Mouse (Mus musculus) hindbrain, embryonic 16.5 days (tissue): ENCODE data around the gene Zfp719. TPM values are rescaled to one million over a fixed set of nuclear protein-coding genes. Genes with fewer than 3 reads are reported as not detected.

Experiments used
- ATAC-seq: fragments of 200-750 bp; cut with Nextera tagmentation; 2 replicates; pipeline ENCODE4 v1.8.0; 2017; ENCODE audit warnings: moderate TSS enrichment, moderate library complexity
- H3K27ac ChIP-seq: fragments of 300-500 bp; sonication (generic); 2 replicates; pipeline ENCODE4 v1.5.1; 2014; ENCODE audit warnings: low read depth, mild to moderate bottlenecking, control low read depth, low read length, moderate library complexity
- H3K27me3 ChIP-seq: fragments of 300-500 bp; sonication (generic); replicated peaks from 2 replicates; pipeline ENCODE4 v1.6.1; 2014; ENCODE audit warnings: low read length; ENCODE audit not compliant: control insufficient read depth, insufficient read depth
- H3K36me3 ChIP-seq: fragments of 300-500 bp; sonication (generic); 2 replicates; pipeline ENCODE4 v1.6.1; 2014; ENCODE audit warnings: mild to moderate bottlenecking, low read length, moderate library complexity, mixed read lengths; ENCODE audit not compliant: control insufficient read depth, insufficient read depth
- H3K4me1 ChIP-seq: fragments of 300-500 bp; sonication (generic); 2 replicates; pipeline ENCODE4 v1.6.1; 2014; ENCODE audit warnings: low read depth, low read length; ENCODE audit not compliant: control insufficient read depth, insufficient read depth
- H3K4me2 ChIP-seq: fragments of 300-500 bp; sonication (generic); 2 replicates; pipeline ENCODE4 v1.6.1; 2014; ENCODE audit warnings: mild to moderate bottlenecking, low read length, control low read depth, moderate library complexity
- H3K4me3 ChIP-seq: fragments of 300-500 bp; sonication (generic); 2 replicates; pipeline ENCODE4 v1.5.1; 2014; ENCODE audit warnings: mild to moderate bottlenecking, low read length, control low read depth, moderate library complexity
- H3K9ac ChIP-seq: fragments of 300-500 bp; sonication (generic); 2 replicates; pipeline ENCODE4 v1.6.1; 2014; ENCODE audit warnings: low read depth, mild to moderate bottlenecking, control low read depth, low read length, moderate library complexity
- H3K9me3 ChIP-seq: fragments of 300-500 bp; sonication (generic); 2 replicates; pipeline ENCODE4 v1.6.1; 2014; ENCODE audit warnings: mild to moderate bottlenecking, low read length, moderate library complexity; ENCODE audit not compliant: control insufficient read depth
- WGBS: fragments of 180-500 bp; shearing (Covaris S2); extraction: QIAGEN DNeasy Blood & Tissue Kit; methylation state at CpG from one replicate; pipeline ENCODE4 v1.1.7; 2014; 5-methylcytosine and 5-hydroxymethylcytosine counted together
- polyA plus RNA-seq: library from polyadenylated mRNA; unstranded; fragments of >200 nt; fragmentation: Nextera tagmentation; extraction: Ambion mirVana; gene quantifications from 2 replicates; pipeline ENCODE4 v1.2.1, GENCODE M21; 2015

Gene Zfp719
- polyA plus RNA-seq, 1 experiment from 2014 or later, result 14.4 TPM

DNA sequence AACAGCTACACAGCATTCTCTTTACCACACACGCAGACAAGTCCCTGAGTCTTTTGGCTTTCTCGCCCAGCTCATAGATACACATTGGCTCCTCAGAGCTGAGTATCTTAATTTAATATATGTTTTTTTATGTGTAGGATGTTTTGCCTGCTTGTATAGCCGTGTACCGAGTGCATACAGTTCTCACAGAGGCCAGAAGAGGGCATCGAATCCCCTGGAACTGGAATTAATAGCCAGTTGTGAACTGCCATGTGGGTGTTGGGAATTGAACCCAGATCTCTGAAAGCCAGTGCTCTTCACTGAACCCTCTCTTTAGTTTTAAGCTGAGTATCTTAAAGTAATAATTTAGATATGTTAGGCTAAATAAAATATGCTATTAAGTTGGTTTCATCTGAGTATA lies 5.4 kb downstream of the Zfp719 start:
- H3K9me3 ChIP-seq, result no peaks in the 10 kb centered on the region
- no peak overlapping the region for H3K4me3 ChIP-seq
- H3K36me3 ChIP-seq, result peaks cover 51% of the 10 kb centered on the region
- H3K4me1 ChIP-seq, result peaks cover 18% of the 10 kb centered on the region
- 89% methylated on average over 5 of the region's 5 CpGs for WGBS
- no peaks in the 10 kb centered on the region for H3K27me3 ChIP-seq
- H3K27ac ChIP-seq, result no peak overlapping the region
- no peak overlapping the region for H3K4me2 ChIP-seq
- no peak for ATAC-seq
- H3K9ac ChIP-seq, result no peak overlapping the region

DNA sequence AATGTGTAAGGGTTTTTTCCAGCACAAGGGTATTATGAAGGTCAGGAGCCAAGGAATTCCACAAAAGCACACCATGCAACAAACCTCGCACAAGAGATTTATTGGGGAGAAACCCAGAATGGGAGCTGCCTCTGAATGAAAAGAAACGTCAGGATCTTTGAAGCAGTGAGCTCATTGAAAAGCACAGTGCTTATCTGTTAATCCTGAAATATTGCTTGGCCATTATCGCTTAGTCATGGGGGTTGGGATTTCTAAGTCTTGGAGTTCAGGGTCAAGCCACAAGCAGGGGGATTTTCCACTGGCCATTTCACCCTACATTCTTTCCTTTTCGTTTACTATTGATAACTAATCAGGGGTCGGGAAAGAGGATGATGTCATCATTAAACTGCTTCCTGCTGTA lies 22.5 kb downstream of the Zfp719 start:
- Histone ChIP-seq H3K9me3 (no peaks in the 10 kb centered on the region), H3K27ac (no peak overlapping the region), H3K4me2 (no peak overlapping the region), H3K4me3 (no peak overlapping the region), H3K9ac (no peak overlapping the region), H3K36me3 (no peaks in the 10 kb centered on the region), H3K27me3 (no peaks in the 10 kb centered on the region), H3K4me1 (no peaks in the 10 kb centered on the region)
- 38% methylated on average over 5 of the region's 5 CpGs for WGBS
- no peak for ATAC-seq

GRCm38 (mm10) chr7:43606896-43607742 lies 27.7 kb downstream of the Zfp719 start, which contains the start of gene Zfp819:
Gene Zfp819 (plus strand): TSS chr7:43607169.
- Histone ChIP-seq H3K9ac (peak within 1 kb of the TSS; percentile 64), H3K4me1 (peaks cover 4% of the 10 kb centered on the region; the same call in 1 of the 2 replicates), H3K9me3 (no peaks in the 10 kb centered on the region), H3K27ac (no peak within 1 kb of the TSS), H3K4me3 (peak within 1 kb of the TSS; percentile 55), H3K27me3 (no peaks in the 10 kb centered on the region), H3K4me2 (peak within 1 kb of the TSS; percentile 96), H3K36me3 (no peaks in the 10 kb centered on the region)
- ATAC-seq, result peak; percentile 97
- WGBS, result 13% methylated on average over 41 of the region's 41 CpGs

DNA sequence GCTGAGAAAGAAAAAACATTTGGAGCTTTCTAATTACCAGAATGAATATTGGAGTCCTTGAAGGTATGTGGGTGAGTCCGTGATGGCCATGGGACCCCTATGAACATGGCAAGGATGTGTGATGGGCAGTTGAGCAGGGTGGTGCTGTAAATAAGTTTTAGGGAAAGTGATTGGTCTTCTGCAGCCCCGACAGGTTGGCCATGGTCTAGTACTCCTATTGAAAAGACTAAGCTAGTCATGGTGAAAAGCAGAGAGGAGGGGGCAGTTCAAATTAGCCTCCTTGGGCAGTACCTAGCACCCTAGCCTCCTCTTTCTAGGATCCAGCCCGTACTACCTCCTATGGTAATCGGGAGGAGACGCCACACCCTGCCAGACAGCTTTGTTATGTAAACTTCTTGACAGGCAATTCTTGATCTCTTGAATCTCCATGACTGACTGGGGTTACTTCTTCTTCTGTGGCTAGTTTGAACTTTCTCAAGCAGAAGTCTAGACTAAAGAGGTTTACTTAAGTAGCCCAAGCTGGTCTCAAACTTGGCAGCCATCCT lies 28.4 kb downstream of the Zfp719 start:
- Histone ChIP-seq H3K9ac (no peak overlapping the region), H3K4me3 (no peak overlapping the region)
- ATAC-seq, result 0 out of 2 replicates have a peak, but pooled peaks have one; percentile 3

GRCm38 (mm10) chr7:43608316-43608824 lies 29.0 kb downstream of the Zfp719 start:
- Histone ChIP-seq H3K4me3 (no peak overlapping the region), H3K9me3 (no peaks in the 10 kb centered on the region), H3K27me3 (no peaks in the 10 kb centered on the region), H3K27ac (no peak overlapping the region), H3K9ac (no peak overlapping the region), H3K36me3 (no peaks in the 10 kb centered on the region), H3K4me2 (no peak overlapping the region), H3K4me1 (peaks cover 4% of the 10 kb centered on the region; the same call in 1 of the 2 replicates)
- ATAC-seq, result no peak
- 83% methylated on average over 7 of the region's 7 CpGs for whole genome bisulfite sequencing

More for the DNA sequence above, 28.4 kb downstream of the Zfp719 start:
- H3K27me3 ChIP-seq, result no peaks in the 10 kb centered on the region
- H3K9me3 ChIP-seq, result no peaks in the 10 kb centered on the region
- no peak overlapping the region for H3K27ac ChIP-seq
- H3K4me2 ChIP-seq, result peak overlapping the region; percentile 96
- peaks cover 4% of the 10 kb centered on the region; the same call in 1 of the 2 replicates for H3K4me1 ChIP-seq
- H3K36me3 ChIP-seq, result no peaks in the 10 kb centered on the region
- WGBS, result 32% methylated on average over 5 of the region's 5 CpGs

DNA sequence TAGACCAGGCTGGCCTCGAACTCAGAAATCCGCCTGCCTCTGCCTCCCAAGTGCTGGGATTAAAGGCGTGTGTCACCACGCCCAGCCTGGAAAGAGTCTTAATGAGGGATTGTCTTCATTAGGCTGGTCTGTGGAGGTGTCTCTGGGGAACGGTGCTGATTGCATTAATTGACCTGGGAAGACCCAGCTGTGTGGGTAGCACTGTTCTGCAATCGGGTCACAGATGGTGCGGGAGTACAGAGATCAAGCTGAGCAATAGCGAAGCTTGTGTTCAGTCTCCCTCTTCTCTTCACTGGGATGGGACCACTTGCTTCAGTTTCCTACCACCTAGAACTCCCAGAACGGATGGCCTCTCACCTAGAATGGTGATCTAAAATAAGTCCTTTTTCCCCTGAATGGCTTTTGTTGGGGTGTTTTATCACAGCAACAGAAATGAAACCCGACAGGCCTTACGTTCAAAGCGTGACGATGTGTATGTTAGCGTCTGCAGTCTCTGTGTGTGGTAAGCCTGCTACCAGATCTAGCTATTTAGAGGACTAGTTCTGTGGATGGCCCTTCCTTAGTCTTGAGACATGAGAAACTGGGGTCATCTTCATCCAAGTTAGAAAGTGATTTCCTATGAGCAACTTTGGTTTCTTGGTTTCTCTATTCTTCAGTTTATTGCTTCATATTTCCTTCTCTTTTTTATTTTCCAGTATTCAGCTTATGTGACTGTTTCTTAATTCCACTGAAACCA lies 34.6 kb downstream of the Zfp719 start:
- Histone ChIP-seq H3K9me3 (no peaks in the 10 kb centered on the region), H3K4me2 (no peak overlapping the region), H3K27me3 (no peaks in the 10 kb centered on the region), H3K9ac (no peak overlapping the region), H3K4me3 (no peak overlapping the region), H3K27ac (no peak overlapping the region), H3K4me1 (no peaks in the 10 kb centered on the region), H3K36me3 (no peaks in the 10 kb centered on the region)
- no peak for ATAC-seq
- 85% methylated on average over 14 of the region's 14 CpGs for WGBS

DNA sequence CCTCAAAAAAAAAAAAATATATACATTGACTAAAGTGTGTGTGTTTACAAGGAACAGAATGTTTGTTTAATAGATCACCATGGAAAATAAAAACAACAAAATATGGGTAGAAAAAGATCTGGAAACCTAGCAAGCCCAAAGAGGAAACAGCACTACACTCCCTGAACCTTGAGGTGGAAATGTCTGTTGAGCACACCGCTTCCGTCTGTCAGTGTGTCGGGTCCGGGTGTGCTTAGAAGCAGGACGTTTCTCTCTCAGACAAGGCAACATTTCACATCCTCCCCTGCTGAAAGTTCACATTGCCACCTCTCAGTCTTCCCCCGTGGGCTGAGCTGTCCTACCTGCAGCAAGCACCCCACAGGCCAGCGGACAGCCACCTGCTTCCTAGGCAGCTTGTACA lies 43.5 kb downstream of the Zfp719 start:
- H3K27ac ChIP-seq, result no peak overlapping the region
- 0 out of 2 replicates have a peak, but pooled peaks cover 2% of the 10 kb centered on the region for H3K4me1 ChIP-seq
- no peak overlapping the region for H3K9ac ChIP-seq
- WGBS, result 86% methylated on average over 7 of the region's 7 CpGs
- no peak for ATAC-seq
- no peaks in the 10 kb centered on the region for H3K9me3 ChIP-seq
- no peak overlapping the region for H3K4me2 ChIP-seq
- no peaks in the 10 kb centered on the region for H3K27me3 ChIP-seq
- H3K36me3 ChIP-seq, result no peaks in the 10 kb centered on the region
- H3K4me3 ChIP-seq, result no peak overlapping the region

GRCm38 (mm10) chr7:43623819-43624218 lies 44.4 kb downstream of the Zfp719 start:
- ATAC-seq, result no peak
- Histone ChIP-seq H3K9me3 (no peaks in the 10 kb centered on the region), H3K9ac (no peak overlapping the region; the same call in 1 of the 2 replicates), H3K27ac (no peak overlapping the region), H3K36me3 (no peaks in the 10 kb centered on the region), H3K4me1 (0 out of 2 replicates have a peak, but pooled peaks cover 2% of the 10 kb centered on the region), H3K27me3 (no peaks in the 10 kb centered on the region), H3K4me3 (no peak overlapping the region), H3K4me2 (peak overlapping the region; percentile 22)
- 12% methylated on average over 10 of the region's 10 CpGs for WGBS
